Mouse (Mus musculus): ENCODE measurements at regions not wholly inside any gene's neighbourhood (a gene's known extent, or its start where the extent isn't known, plus 50 kb on each side); places are given as distances from the start of the nearest gene placed in this dataset.

- DNase-seq (ENCODE audit: low spot score in 2 of 2), result no peak
Observed at GRCm38 (mm10) chr3:35688111-35688510, 65.8 kb upstream of the Atp11b start.

GRCm38 (mm10) chr3:35688781-35689180 lies 65.1 kb upstream of the Atp11b start:
- DNase-seq (ENCODE audit: low spot score in 2 of 2), result peak in 1 of 2 experiments; percentile 20

- peak; percentile 68 to 80 for DNase-seq (ENCODE audit: low spot score in 2 of 2)
Observed at GRCm38 (mm10) chr3:35693039-35693438, 60.9 kb upstream of the Atp11b start.

GRCm38 (mm10) chr3:35693551-35693950 lies 60.4 kb upstream of the Atp11b start:
- DNase-seq (ENCODE audit: low spot score in 2 of 2), result no peak

- no peak for DNase-seq (ENCODE audit: low spot score in 2 of 2)
Observed at GRCm38 (mm10) chr3:35694241-35694640, 59.7 kb upstream of the Atp11b start.

GRCm38 (mm10) chr3:35695859-35696258 lies 58.0 kb upstream of the Atp11b start:
- no peak for DNase-seq (ENCODE audit: low spot score in 2 of 2)

- DNase-seq (ENCODE audit: low spot score in 2 of 2), result no peak
Observed at GRCm38 (mm10) chr3:35699266-35699665, 54.6 kb upstream of the Atp11b start.

GRCm38 (mm10) chr3:35699979-35700378 lies 53.9 kb upstream of the Atp11b start:
- no peak for DNase-seq (ENCODE audit: low spot score in 2 of 2)

GRCm38 (mm10) chr3:35703528-35704327 lies 50.2 kb upstream of the Atp11b start:
- DNase-seq (ENCODE audit: low spot score in 2 of 2), result no peak
